Mouse (Mus musculus) limb, embryonic 13.5 days (tissue): Measurements from ENCODE around the gene Cntnap5a. TPM values are rescaled to one million over a fixed set of nuclear protein-coding genes. Genes with fewer than 3 reads are reported as not detected.

ENCODE experiments used
- ATAC-seq: fragments of 200-750 bp; cut with Nextera tagmentation; 2 replicates; pipeline ENCODE4 v1.8.0; 2017; ENCODE audit warnings: low read depth, moderate number of reproducible peaks, moderate TSS enrichment; ENCODE audit not compliant: low FRiP score
- H3K27ac ChIP-seq: fragments of 300-500 bp; sonication (generic); 2 replicates; pipeline ENCODE4 v1.5.1; 2015; ENCODE audit warnings: inconsistent platforms, mild to moderate bottlenecking, moderate library complexity
- H3K27me3 ChIP-seq: fragments of 300-500 bp; sonication (generic); 2 replicates; pipeline ENCODE4 v1.6.1; 2015; ENCODE audit warnings: mild to moderate bottlenecking, inconsistent platforms
- H3K36me3 ChIP-seq: fragments of 300-500 bp; sonication (generic); 2 replicates; pipeline ENCODE4 v1.6.1; 2015; ENCODE audit warnings: inconsistent platforms, mild to moderate bottlenecking, moderate library complexity
- H3K4me1 ChIP-seq: fragments of 300-500 bp; sonication (generic); 2 replicates; pipeline ENCODE4 v1.6.1; 2015; ENCODE audit warnings: inconsistent platforms
- H3K4me2 ChIP-seq: fragments of 300-500 bp; sonication (generic); replicated peaks from 2 replicates; pipeline ENCODE4 v1.6.1; 2015; ENCODE audit warnings: inconsistent platforms, mild to moderate bottlenecking, moderate library complexity
- H3K4me3 ChIP-seq: fragments of 300-500 bp; sonication (generic); 2 replicates; pipeline ENCODE4 v1.5.1; 2015; ENCODE audit warnings: moderate library complexity, mild to moderate bottlenecking, inconsistent platforms
- H3K9ac ChIP-seq: fragments of 300-500 bp; sonication (generic); 2 replicates; pipeline ENCODE4 v1.6.1; 2015; ENCODE audit warnings: mild to moderate bottlenecking, inconsistent platforms
- H3K9me3 ChIP-seq: fragments of 300-500 bp; sonication (generic); 2 replicates; pipeline ENCODE4 v1.6.1; 2016; ENCODE audit warnings: inconsistent platforms
- WGBS: fragments of 180-500 bp; shearing (Covaris S2); methylation state at CpG from one replicate; pipeline ENCODE4 v1.1.7; 2015; 5-methylcytosine and 5-hydroxymethylcytosine counted together
- polyA plus RNA-seq: library from polyadenylated mRNA; unstranded; fragments of >200 nt; fragmentation: Nextera tagmentation; extraction: Ambion mirVana; gene quantifications from 2 replicates; pipeline ENCODE4 v1.2.1, GENCODE M21; 2015

Cntnap5a gene
- polyA plus RNA-seq, 1 experiment from 2014 or later: 0.01 TPM

DNA sequence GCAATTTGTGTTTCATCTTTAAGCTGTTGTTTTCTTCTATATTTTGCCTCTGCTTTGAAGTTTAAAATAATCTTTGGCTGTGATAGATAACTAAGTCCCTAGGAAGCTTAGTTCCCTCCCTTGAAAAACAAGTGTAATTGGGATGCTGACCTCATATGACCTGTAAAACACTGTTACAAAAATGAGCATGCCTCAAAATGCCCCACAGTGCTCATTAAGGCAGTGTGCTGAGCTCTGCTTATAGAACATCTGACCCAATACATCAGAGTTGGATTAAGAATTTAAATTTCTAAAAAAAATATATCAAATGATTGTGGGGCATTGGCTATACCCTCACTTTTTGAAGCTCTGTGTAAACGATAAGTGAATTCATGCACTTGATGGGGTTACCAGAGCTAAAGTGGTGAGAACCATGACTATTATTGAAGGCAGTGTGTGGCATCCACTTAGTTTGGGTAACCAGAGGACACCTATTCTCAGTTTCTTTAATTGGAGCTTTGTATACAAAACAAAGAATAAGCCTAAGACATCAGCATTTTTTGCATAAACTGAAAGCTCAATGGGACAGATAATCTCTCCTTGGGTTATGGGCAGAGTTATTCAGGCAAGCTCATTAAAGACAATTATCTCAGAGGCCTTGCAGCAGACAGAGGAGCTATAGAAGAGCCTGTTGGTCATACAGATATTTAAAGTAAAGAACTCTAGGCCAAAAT, 241.6 kb downstream of the Cntnap5a start:
- 81% methylated on average over 1 of the region's 1 CpGs for WGBS
- H3K4me1 ChIP-seq: no peaks in the 10 kb centered on the region
- H3K27ac ChIP-seq: no peak overlapping the region

DNA sequence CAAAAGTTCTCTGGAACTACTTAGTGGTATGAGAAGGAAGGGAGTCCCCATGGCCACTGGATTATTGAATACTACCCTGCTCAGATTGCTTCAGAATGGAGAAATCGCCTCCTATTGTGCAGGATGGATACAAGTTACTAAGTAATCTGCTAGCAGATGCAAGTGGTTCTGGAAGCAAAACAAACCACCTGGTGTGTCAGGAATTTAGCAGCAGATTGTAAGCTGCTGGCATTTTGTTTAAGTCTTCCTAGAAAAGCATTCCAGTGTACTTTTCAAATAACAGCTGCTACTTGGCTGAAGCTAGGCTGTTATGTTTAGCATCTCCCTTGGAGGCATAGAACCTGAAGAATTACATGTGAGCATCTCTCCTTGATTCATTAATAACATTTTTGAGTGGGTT, 247.5 kb downstream of the Cntnap5a start:
- no peak overlapping the region for H3K4me2 ChIP-seq
- 33% methylated on average over 1 of the region's 1 CpGs for WGBS

More for the DNA sequence above, 241.6 kb downstream of the Cntnap5a start:
- Histone ChIP-seq H3K4me3 (no peak overlapping the region), H3K4me2 (no peak overlapping the region), H3K9me3 (no peaks in the 10 kb centered on the region), H3K36me3 (no peaks in the 10 kb centered on the region), H3K9ac (no peak overlapping the region), H3K27me3 (no peaks in the 10 kb centered on the region)
- ATAC-seq: no peak

GRCm38 (mm10) chr1:115945892-115946291, 261.3 kb downstream of the Cntnap5a start:
- Histone ChIP-seq H3K9ac (no peak overlapping the region), H3K4me3 (no peak overlapping the region), H3K36me3 (no peaks in the 10 kb centered on the region), H3K27ac (no peak overlapping the region), H3K27me3 (no peaks in the 10 kb centered on the region), H3K9me3 (no peaks in the 10 kb centered on the region), H3K4me2 (no peak overlapping the region), H3K4me1 (no peaks in the 10 kb centered on the region)
- WGBS: 74% methylated on average over 3 of the region's 3 CpGs
- no peak for ATAC-seq

More for the DNA sequence above, 247.5 kb downstream of the Cntnap5a start:
- Histone ChIP-seq H3K4me1 (no peaks in the 10 kb centered on the region), H3K27ac (no peak overlapping the region), H3K36me3 (no peaks in the 10 kb centered on the region), H3K9me3 (no peaks in the 10 kb centered on the region), H3K4me3 (no peak overlapping the region), H3K9ac (no peak overlapping the region), H3K27me3 (no peaks in the 10 kb centered on the region)
- ATAC-seq: no peak

GRCm38 (mm10) chr1:115956528-115956927, 272.0 kb downstream of the Cntnap5a start:
- H3K9me3 ChIP-seq: no peaks in the 10 kb centered on the region
- H3K9ac ChIP-seq: no peak overlapping the region
- no peaks in the 10 kb centered on the region for H3K27me3 ChIP-seq
- H3K4me3 ChIP-seq: no peak overlapping the region
- 80% methylated on average over 2 of the region's 2 CpGs for WGBS
- ATAC-seq: no peak
- H3K27ac ChIP-seq: no peak overlapping the region
- H3K4me2 ChIP-seq: no peak overlapping the region
- H3K4me1 ChIP-seq: no peaks in the 10 kb centered on the region
- H3K36me3 ChIP-seq: no peaks in the 10 kb centered on the region

GRCm38 (mm10) chr1:115964993-115965575, 280.5 kb downstream of the Cntnap5a start:
- H3K4me3 ChIP-seq: no peak overlapping the region
- no peaks in the 10 kb centered on the region for H3K9me3 ChIP-seq
- no peaks in the 10 kb centered on the region for H3K36me3 ChIP-seq
- ATAC-seq: no peak
- WGBS: 83% methylated on average over 4 of the region's 4 CpGs
- H3K4me2 ChIP-seq: no peak overlapping the region
- H3K4me1 ChIP-seq: no peaks in the 10 kb centered on the region
- no peak overlapping the region for H3K27ac ChIP-seq
- H3K9ac ChIP-seq: no peak overlapping the region
- no peaks in the 10 kb centered on the region for H3K27me3 ChIP-seq

GRCm38 (mm10) chr1:115990204-115990603, 305.6 kb downstream of the Cntnap5a start:
- Histone ChIP-seq H3K27ac (no peak overlapping the region), H3K4me3 (no peak overlapping the region), H3K27me3 (no peaks in the 10 kb centered on the region), H3K36me3 (no peaks in the 10 kb centered on the region), H3K9ac (no peak overlapping the region), H3K9me3 (no peaks in the 10 kb centered on the region), H3K4me1 (no peaks in the 10 kb centered on the region), H3K4me2 (no peak overlapping the region)
- ATAC-seq: no peak
- WGBS: 70% methylated on average over 1 of the region's 1 CpGs

- Histone ChIP-seq H3K4me3 (no peak overlapping the region), H3K4me1 (no peaks in the 10 kb centered on the region), H3K27ac (no peak overlapping the region), H3K9ac (no peak overlapping the region), H3K4me2 (no peak overlapping the region), H3K36me3 (no peaks in the 10 kb centered on the region), H3K27me3 (no peaks in the 10 kb centered on the region), H3K9me3 (no peaks in the 10 kb centered on the region)
- no peak for ATAC-seq
- 65% methylated on average over 2 of the region's 2 CpGs for WGBS
Observed at GRCm38 (mm10) chr1:116015768-116016167, 331.2 kb downstream of the Cntnap5a start.

DNA sequence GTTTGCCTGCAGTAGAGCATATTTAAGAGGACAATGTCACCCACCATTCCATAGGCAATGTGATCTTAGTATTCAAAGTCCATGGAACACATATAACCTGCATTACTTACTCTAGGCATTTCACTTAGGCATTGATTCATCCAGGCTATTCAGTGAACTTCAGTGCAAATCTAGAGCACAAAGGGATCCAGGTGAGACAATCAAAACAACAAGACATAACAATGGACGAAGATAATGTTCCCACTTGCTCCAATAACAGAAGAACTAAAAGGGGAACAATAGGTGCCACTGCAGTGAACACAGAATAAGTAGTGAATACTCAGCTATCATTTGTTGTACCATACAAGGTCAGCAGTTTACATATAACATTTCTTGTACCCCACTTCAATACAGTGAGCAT, 345.1 kb downstream of the Cntnap5a start:
- Histone ChIP-seq H3K9ac (no peak overlapping the region), H3K4me3 (no peak overlapping the region), H3K27me3 (no peaks in the 10 kb centered on the region), H3K27ac (no peak overlapping the region), H3K36me3 (no peaks in the 10 kb centered on the region), H3K4me1 (no peaks in the 10 kb centered on the region), H3K9me3 (no peaks in the 10 kb centered on the region), H3K4me2 (no peak overlapping the region)
- 88% methylated on average over 1 of the region's 1 CpGs for WGBS
- no peak for ATAC-seq

GRCm38 (mm10) chr1:116035897-116036296, 351.3 kb downstream of the Cntnap5a start:
- WGBS: 55% methylated on average over 1 of the region's 1 CpGs
- Histone ChIP-seq H3K4me2 (no peak overlapping the region), H3K4me1 (no peaks in the 10 kb centered on the region), H3K9ac (no peak overlapping the region), H3K27me3 (no peaks in the 10 kb centered on the region), H3K36me3 (no peaks in the 10 kb centered on the region), H3K4me3 (no peak overlapping the region), H3K9me3 (no peaks in the 10 kb centered on the region), H3K27ac (no peak overlapping the region)
- ATAC-seq: no peak

- ATAC-seq: no peak
- no peaks in the 10 kb centered on the region for H3K9me3 ChIP-seq
- no peak overlapping the region for H3K4me2 ChIP-seq
- H3K9ac ChIP-seq: no peak overlapping the region
- H3K27me3 ChIP-seq: no peaks in the 10 kb centered on the region
- no peak overlapping the region for H3K4me3 ChIP-seq
- no peak overlapping the region for H3K27ac ChIP-seq
- no peaks in the 10 kb centered on the region for H3K36me3 ChIP-seq
- WGBS: 82% methylated on average over 2 of the region's 2 CpGs
- no peaks in the 10 kb centered on the region for H3K4me1 ChIP-seq
Observed at GRCm38 (mm10) chr1:116036894-116037293, 352.3 kb downstream of the Cntnap5a start.

- Histone ChIP-seq H3K36me3 (no peaks in the 10 kb centered on the region), H3K9ac (no peak overlapping the region), H3K4me1 (no peaks in the 10 kb centered on the region), H3K27ac (no peak overlapping the region), H3K9me3 (no peaks in the 10 kb centered on the region), H3K4me3 (no peak overlapping the region), H3K27me3 (no peaks in the 10 kb centered on the region), H3K4me2 (no peak overlapping the region)
- ATAC-seq: no peak
- WGBS: 24% methylated on average over 1 of the region's 1 CpGs
Observed at GRCm38 (mm10) chr1:116044083-116044482, 359.5 kb downstream of the Cntnap5a start.

GRCm38 (mm10) chr1:116107010-116107723, 422.6 kb downstream of the Cntnap5a start:
- 74% methylated on average over 3 of the region's 3 CpGs for WGBS
- H3K4me3 ChIP-seq: no peak overlapping the region
- H3K9ac ChIP-seq: no peak overlapping the region
- H3K9me3 ChIP-seq: no peaks in the 10 kb centered on the region
- H3K4me1 ChIP-seq: no peaks in the 10 kb centered on the region
- H3K36me3 ChIP-seq: no peaks in the 10 kb centered on the region
- H3K27me3 ChIP-seq: no peaks in the 10 kb centered on the region
- H3K27ac ChIP-seq: no peak overlapping the region
- no peak for ATAC-seq
- no peak overlapping the region for H3K4me2 ChIP-seq
